Mouse (Mus musculus): ENCODE data around the gene Kif15. TPM values are rescaled to one million over a fixed set of nuclear protein-coding genes. Genes with fewer than 3 reads are reported as not detected.

Kif15 gene
- total and polyA plus RNA-seq, 3 experiments = 0.13 to 0.34 (median 0.21) TPM

- Histone ChIP-seq H3K27me3 (ENCODE audit: control insufficient read depth, insufficient read depth, low read length) (no peaks in the 10 kb centered on the region), H3K79me2 (replicated peaks; ENCODE audit: control insufficient read depth, insufficient read depth, low read length) (no peaks in the 10 kb centered on the region), H3K4me3 (peak overlapping the region; percentile 60), H3K4me1 (ENCODE audit: control insufficient read depth, insufficient read depth, low read length) (peaks cover 4% of the 10 kb centered on the region), H3K9ac (ENCODE audit: low read depth, low read length) (peak overlapping the region; percentile 29; the same call in 1 of the 2 replicates), H3K27ac (no peak overlapping the region), H3K36me3 (ENCODE audit: control insufficient read depth, insufficient read depth, low read length) (no peaks in the 10 kb centered on the region)
- no peak for TF ChIP-seq CTCF (IDR thresholded peaks at IDR 0.05)
- no peak for TF ChIP-seq EP300 (IDR thresholded peaks at IDR 0.05; ENCODE audit: insufficient read depth, low read depth, low read length)
- TF ChIP-seq POLR2A (IDR thresholded peaks at IDR 0.05; ENCODE audit: insufficient read depth, low read depth, low read length) = no peak
- 32% methylated on average over 20 of the region's 24 CpGs for WGBS
- intact Hi-C loops (cut with DNase I) = loop anchor here (1.0 to 5.0 kb wide), 3 partner anchors 70 to 217 kb away; partner anchors contain the start of genes 1110059G10Rik, Exosc7, Kif15 and Tcaim
- DNase-seq = no peak
Measured at GRCm38 (mm10) chr9:123021636-123022379, 71.0 kb downstream of the Kif15 start.

GRCm38 (mm10) chr9:123024201-123024600 lies 73.4 kb downstream of the Kif15 start:
- no peaks in the 10 kb centered on the region for H3K79me2 ChIP-seq (replicated peaks; ENCODE audit: control insufficient read depth, insufficient read depth, low read length)
- 94% methylated on average over 2 of the region's 2 CpGs for WGBS
- TF ChIP-seq EP300 (IDR thresholded peaks at IDR 0.05; ENCODE audit: insufficient read depth, low read depth, low read length) (no peak), POLR2A (IDR thresholded peaks at IDR 0.05; ENCODE audit: insufficient read depth, low read depth, low read length) (no peak), CTCF (IDR thresholded peaks at IDR 0.05) (no peak)
- intact Hi-C loops (cut with DNase I) = loop anchor here (5.0 kb wide), 2 partner anchors 72 to 88 kb away; partner anchors contain the start of genes 1110059G10Rik, Exosc7, Kif15 and Zdhhc3
- H3K36me3 ChIP-seq (ENCODE audit: control insufficient read depth, insufficient read depth, low read length) = no peaks in the 10 kb centered on the region
- H3K4me3 ChIP-seq = no peak overlapping the region
- no peak overlapping the region for H3K9ac ChIP-seq (ENCODE audit: low read depth, low read length)
- no peak for DNase-seq
- H3K27ac ChIP-seq = no peak overlapping the region
- H3K4me1 ChIP-seq (ENCODE audit: control insufficient read depth, insufficient read depth, low read length) = peaks cover 4% of the 10 kb centered on the region
- H3K27me3 ChIP-seq (ENCODE audit: control insufficient read depth, insufficient read depth, low read length) = no peaks in the 10 kb centered on the region

DNA sequence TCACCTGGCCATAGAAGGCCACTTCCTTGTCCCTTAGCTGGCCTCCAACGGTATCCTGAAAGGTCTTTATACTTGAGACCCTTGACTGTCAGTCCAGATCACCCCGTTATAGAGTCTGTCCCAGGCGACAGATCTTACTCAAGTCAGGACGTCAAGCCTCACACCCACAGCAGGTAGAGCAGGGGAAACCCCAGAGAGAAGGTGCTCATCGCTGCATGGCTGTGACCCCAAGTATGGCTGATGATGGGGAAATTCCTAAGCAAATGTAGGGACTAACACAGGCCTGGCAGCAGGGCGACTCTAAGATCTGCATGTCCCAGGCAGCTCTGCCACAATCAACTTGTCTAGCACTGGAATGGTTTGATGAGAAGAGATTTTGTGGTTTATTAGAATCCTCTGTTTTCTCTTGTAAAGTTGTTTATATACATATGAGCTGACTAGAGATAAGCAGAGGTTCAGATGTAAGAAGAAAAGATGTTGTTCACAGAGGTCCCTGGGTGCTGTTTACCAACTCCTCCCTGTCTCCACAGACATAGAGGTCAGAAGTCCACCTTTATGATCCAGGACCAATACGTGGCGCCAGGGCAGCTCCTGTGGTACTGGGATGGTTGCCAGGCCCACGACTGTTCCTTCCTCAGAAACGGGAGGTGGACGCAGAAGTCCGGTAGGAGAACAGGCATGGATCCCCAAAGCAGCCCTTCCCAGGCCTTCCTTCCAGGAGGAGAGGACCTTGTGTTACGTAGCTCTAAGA lies 80.8 kb downstream of the Kif15 start:
- intact Hi-C loops (cut with DNase I) = no loop called here

DNA sequence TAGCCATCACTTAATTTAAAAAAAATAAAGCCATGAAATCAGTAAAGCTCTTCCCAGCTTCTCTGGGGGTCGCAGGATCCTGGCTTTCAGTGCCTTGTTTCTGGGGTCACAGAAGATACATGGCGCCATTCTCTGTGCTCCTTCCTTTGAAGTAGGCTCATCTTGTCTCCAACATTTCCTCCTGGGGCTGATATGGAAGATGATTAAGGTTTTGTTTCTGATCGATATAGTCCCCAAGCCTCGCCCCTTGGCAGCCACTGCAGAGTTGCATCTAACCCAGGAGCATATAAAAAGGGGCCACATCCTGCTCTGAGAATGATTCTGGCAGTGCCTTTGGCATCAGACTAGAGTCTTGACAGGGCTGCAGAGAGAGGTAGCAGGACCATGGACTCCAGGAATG lies 83.6 kb downstream of the Kif15 start, which contains the start of gene Tgm4:
Gene Tgm4, plus strand, starts transcription at position 301 of the 400 bp plus-strand sequence.
- peaks cover under 1% of the 10 kb centered on the region; the same call in 1 of the 2 replicates for H3K27me3 ChIP-seq (ENCODE audit: control insufficient read depth, insufficient read depth, low read length)
- H3K4me1 ChIP-seq (ENCODE audit: control insufficient read depth, insufficient read depth, low read length) = no peaks in the 10 kb centered on the region
- WGBS = 66% methylated on average over 4 of the region's 4 CpGs
- no peaks in the 10 kb centered on the region for H3K36me3 ChIP-seq (ENCODE audit: control insufficient read depth, insufficient read depth, low read length)
- intact Hi-C loops (cut with DNase I) = no loop called here
- H3K4me3 ChIP-seq = no peak within 1 kb of the TSS
- no peak for TF ChIP-seq EP300 (IDR thresholded peaks at IDR 0.05; ENCODE audit: insufficient read depth, low read depth, low read length)
- no peak for TF ChIP-seq CTCF (IDR thresholded peaks at IDR 0.05)
- no peak for TF ChIP-seq POLR2A (IDR thresholded peaks at IDR 0.05; ENCODE audit: insufficient read depth, low read depth, low read length)
- H3K9ac ChIP-seq (ENCODE audit: low read depth, low read length) = no peak within 1 kb of the TSS
- no peak for DNase-seq
- H3K79me2 ChIP-seq (replicated peaks; ENCODE audit: control insufficient read depth, insufficient read depth, low read length) = no peaks in the 10 kb centered on the region
- no peak within 1 kb of the TSS for H3K27ac ChIP-seq

More for the DNA sequence above, 80.8 kb downstream of the Kif15 start:
- H3K9ac ChIP-seq (ENCODE audit: low read depth, low read length) = no peak overlapping the region
- H3K36me3 ChIP-seq (ENCODE audit: control insufficient read depth, insufficient read depth, low read length) = no peaks in the 10 kb centered on the region
- no peaks in the 10 kb centered on the region for H3K79me2 ChIP-seq (replicated peaks; ENCODE audit: control insufficient read depth, insufficient read depth, low read length)
- no peaks in the 10 kb centered on the region for H3K27me3 ChIP-seq (ENCODE audit: control insufficient read depth, insufficient read depth, low read length)
- 67% methylated on average over 13 of the region's 13 CpGs for WGBS
- H3K4me1 ChIP-seq (ENCODE audit: control insufficient read depth, insufficient read depth, low read length) = no peaks in the 10 kb centered on the region
- TF ChIP-seq POLR2A (IDR thresholded peaks at IDR 0.05; ENCODE audit: insufficient read depth, low read depth, low read length) = no peak
- no peak for TF ChIP-seq CTCF (IDR thresholded peaks at IDR 0.05)
- TF ChIP-seq EP300 (IDR thresholded peaks at IDR 0.05; ENCODE audit: insufficient read depth, low read depth, low read length) = no peak
- no peak for DNase-seq
- H3K27ac ChIP-seq = no peak overlapping the region
- H3K4me3 ChIP-seq = no peak overlapping the region

DNA sequence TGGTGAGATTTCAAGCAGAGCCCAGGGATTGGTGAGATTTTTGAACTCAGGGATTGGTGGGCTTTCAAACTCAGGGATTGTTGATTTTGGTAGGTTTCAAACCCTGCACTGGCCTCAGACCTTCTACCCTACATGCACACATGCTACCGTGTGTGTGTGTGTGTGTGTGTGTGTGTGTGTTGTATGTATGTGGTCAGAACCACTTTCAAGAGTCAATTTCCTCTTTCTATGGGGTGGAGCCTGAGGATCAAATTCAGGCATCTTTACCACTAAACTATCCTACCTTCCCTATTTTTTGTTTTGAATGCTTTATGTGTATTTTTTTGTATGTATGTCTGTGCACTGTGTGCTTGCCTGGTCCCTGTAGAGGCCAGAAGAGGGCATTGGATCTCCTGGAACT lies 96.8 kb downstream of the Kif15 start:
- no peak overlapping the region for H3K27ac ChIP-seq
- TF ChIP-seq EP300 (IDR thresholded peaks at IDR 0.05; ENCODE audit: insufficient read depth, low read depth, low read length) (no peak), POLR2A (IDR thresholded peaks at IDR 0.05; ENCODE audit: insufficient read depth, low read depth, low read length) (no peak), CTCF (IDR thresholded peaks at IDR 0.05) (no peak)
- no peaks in the 10 kb centered on the region for H3K4me1 ChIP-seq (ENCODE audit: control insufficient read depth, insufficient read depth, low read length)
- no peaks in the 10 kb centered on the region for H3K79me2 ChIP-seq (replicated peaks; ENCODE audit: control insufficient read depth, insufficient read depth, low read length)
- no peak for DNase-seq
- intact Hi-C loops (cut with DNase I) = no loop called here
- H3K4me3 ChIP-seq = no peak overlapping the region
- H3K9ac ChIP-seq (ENCODE audit: low read depth, low read length) = no peak overlapping the region
- H3K27me3 ChIP-seq (ENCODE audit: control insufficient read depth, insufficient read depth, low read length) = no peaks in the 10 kb centered on the region
- no peaks in the 10 kb centered on the region for H3K36me3 ChIP-seq (ENCODE audit: control insufficient read depth, insufficient read depth, low read length)
- WGBS = 83% methylated on average over 1 of the region's 1 CpGs
